Mouse (Mus musculus) CD4-positive helper T cell, adult 2 months (primary cell): ENCODE measurements around the gene Yif1a.
A peak's percentile ranks its signal among the peaks of the same experiment; 100 is the strongest.

ENCODE experiments used
- DNase-seq: peaks from one replicate; pipeline ENCODE4 v3.0.0-alpha.2; 2012; ENCODE audit warnings: low read depth, missing footprints, low spot score

The Yif1a gene

GRCm38 (mm10) chr19:5117494-5118383 lies 29.4 kb downstream of the Yif1a start:
- DNase-seq: peak; percentile 81

- DNase-seq: no peak
Observed at GRCm38 (mm10) chr19:5118384-5118698, 30.0 kb downstream of the Yif1a start, which contains the start of gene Klc2. TSS of gene Klc2 (minus strand) at chr19:5118560.

- DNase-seq: no peak
Observed at GRCm38 (mm10) chr19:5122492-5122891, 34.2 kb downstream of the Yif1a start.

- DNase-seq: no peak
Observed at GRCm38 (mm10) chr19:5123241-5123640, 34.9 kb downstream of the Yif1a start.

- DNase-seq: no peak
Observed at GRCm38 (mm10) chr19:5124055-5124614, 35.8 kb downstream of the Yif1a start.

GRCm38 (mm10) chr19:5129770-5130169 lies 41.4 kb downstream of the Yif1a start:
- DNase-seq: peak; percentile 34

- no peak for DNase-seq
Observed at GRCm38 (mm10) chr19:5131237-5131636, 42.9 kb downstream of the Yif1a start.

GRCm38 (mm10) chr19:5139640-5140039 lies 51.3 kb downstream of the Yif1a start:
- peak; percentile 44 for DNase-seq
